Comparison of ENCODE assay signal across 22 mouse cellular contexts in the genomic region with DNA sequence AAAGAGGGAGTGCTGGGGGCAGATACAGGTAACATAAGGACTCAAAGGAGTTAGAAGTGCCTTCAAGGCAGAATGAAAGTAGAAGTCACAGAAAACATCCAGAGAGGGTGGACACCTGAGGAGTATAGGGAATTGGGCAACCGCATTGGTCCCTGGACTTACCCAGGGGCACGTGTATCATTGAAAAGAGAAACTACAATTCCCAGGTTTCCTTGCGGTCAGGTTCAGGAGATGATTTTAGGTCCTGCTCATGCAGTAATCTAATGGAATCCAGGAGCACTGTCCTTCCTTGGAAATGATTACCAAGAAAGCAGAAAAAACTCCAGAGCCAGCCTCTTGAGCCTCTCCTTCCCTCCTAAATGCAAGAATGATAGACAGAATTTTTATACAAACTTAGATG. TPM values are rescaled to one million over a fixed set of nuclear protein-coding genes. Genes with fewer than 3 reads are reported as not detected.
DNase-seq lines count a peak whose midpoint lies in the region; ATAC-seq and TF ChIP-seq lines count a peak whose summit lies in the region.
"Had no signal": no experiment of that assay in that cellular context is flagged by ENCODE, and none has a peak within 500 bp of the region (broad histone marks: within the 10 kb centered on the region; RNA-seq: fewer than 3 reads in every experiment).

No protein-coding gene starts in this region.

- no peak overlapping the region for H3K4me3 ChIP-seq in layer of hippocampus, adult 2 months
- no peak overlapping the region for H3K4me3 ChIP-seq in liver, adult 2 months (ENCODE audit: insufficient read depth, low read depth, low read length)
- no peak overlapping the region for H3K4me3 ChIP-seq in liver, postnatal 0 days (ENCODE audit: low read depth, low read length)
- H3K4me3 ChIP-seq in MEL (ENCODE audit: control insufficient read depth in 1 of 2, insufficient read depth in 1 of 2, low read depth in 2 of 2, low read length in 2 of 2): no peak overlapping the region
- H3K4me3 ChIP-seq: embryonic facial prominence, embryonic 13.5 days; embryonic facial prominence, embryonic 15.5 days; erythroblast, embryonic 14.5 days; forebrain, embryonic 10.5 days; forebrain, embryonic 12.5 days had no signal

- no peaks in the 10 kb centered on the region for H3K4me1 ChIP-seq in liver, adult 2 months (ENCODE audit: control insufficient read depth, insufficient read depth, low read length)
- no peaks in the 10 kb centered on the region for H3K4me1 ChIP-seq in liver, postnatal 0 days (ENCODE audit: insufficient read depth)
- peaks cover 6 to 19% of the 10 kb centered on the region in 2 experiments for H3K4me1 ChIP-seq in MEL (ENCODE audit: control insufficient read depth in 1 of 2, insufficient read depth in 2 of 2, low read length in 2 of 2)
- H3K4me1 ChIP-seq: embryonic facial prominence, embryonic 13.5 days; embryonic facial prominence, embryonic 15.5 days; forebrain, embryonic 10.5 days; forebrain, embryonic 12.5 days had no signal

- no peak overlapping the region for H3K4me2 ChIP-seq in liver, postnatal 0 days (ENCODE audit: low read depth, low read length)
- H3K4me2 ChIP-seq: embryonic facial prominence, embryonic 13.5 days; embryonic facial prominence, embryonic 15.5 days; forebrain, embryonic 12.5 days had no signal

- no peak for TF ChIP-seq EP300 in liver, postnatal 0 days (IDR thresholded peaks at IDR 0.05; ENCODE audit: low read depth)
- TF ChIP-seq EP300 in MEL (IDR thresholded peaks at IDR 0.05; ENCODE audit: low read depth in 1 of 2, low read length in 2 of 2): no peak

- peak; percentile 73 for DNase-seq in heart, adult 11 months
- no peak for DNase-seq in heart, postnatal 25 days (ENCODE audit: low spot score)
- DNase-seq in layer of hippocampus, adult 2 months (ENCODE audit: low spot score in 2 of 2): no peak
- DNase-seq in layer of hippocampus, postnatal 25 days (ENCODE audit: extremely low spot score in 1 of 2, low spot score in 1 of 2): no peak
- DNase-seq in liver, adult 2 months (ENCODE audit: extremely low read depth, low read depth, low spot score): no peak
- DNase-seq in liver, postnatal 0 days: no peak
- DNase-seq in MEL (ENCODE audit: low read depth, low spot score): no peak
- DNase-seq: adrenal gland, adult 2 months; adrenal gland, postnatal 10 days; adrenal gland, postnatal 25 days; B cell, adult 2 months; cerebellum, adult 11 months; embryo, embryonic 11 days had no signal

- peak overlapping the region; percentile 72 for H3K27ac ChIP-seq in layer of hippocampus, adult 2 months
- H3K27ac ChIP-seq in liver, adult 2 months (replicated peaks; ENCODE audit: insufficient read depth, low read depth, low read length): peak overlapping the region; percentile 40; the same call in 1 of the 2 replicates
- no peak overlapping the region for H3K27ac ChIP-seq in liver, postnatal 0 days (ENCODE audit: low read depth)
- H3K27ac ChIP-seq in MEL (ENCODE audit: control insufficient read depth, low read depth, low read length): no peak overlapping the region
- H3K27ac ChIP-seq: embryonic facial prominence, embryonic 13.5 days; embryonic facial prominence, embryonic 15.5 days; forebrain, embryonic 10.5 days; forebrain, embryonic 12.5 days had no signal

- TF ChIP-seq POLR2A in liver, adult 2 months (IDR thresholded peaks at IDR 0.05; ENCODE audit: extremely low read depth, insufficient read depth, low read length): no peak
- peak in 1 of 2 experiments; percentile 4; a peak in 1 of 4 replicates for TF ChIP-seq POLR2A in MEL (IDR thresholded peaks at IDR 0.05; ENCODE audit: control insufficient read depth in 1 of 2, insufficient read depth in 1 of 2, low read depth in 1 of 2, low read length in 2 of 2, poor library complexity in 1 of 2)

- ATAC-seq in liver, postnatal 0 days: no peak
- ATAC-seq: CD4-positive, CD25-positive, alpha-beta regulatory T cell, adult 4 months; forebrain, embryonic 14.5 days had no signal

- TF ChIP-seq CTCF in layer of hippocampus, adult 2 months (conservative IDR thresholded peaks at IDR 0.05): no peak
- no peak for TF ChIP-seq CTCF in liver, adult 2 months (IDR thresholded peaks at IDR 0.05; ENCODE audit: low read depth, low read length)
- TF ChIP-seq CTCF in liver, postnatal 0 days (IDR thresholded peaks at IDR 0.05; ENCODE audit: low read depth): no peak
- no peak for TF ChIP-seq CTCF in MEL (IDR thresholded peaks at IDR 0.05 in 2 of 3, conservative IDR thresholded peaks at IDR 0.05 in 1 of 3; ENCODE audit: control insufficient read depth in 1 of 3, insufficient read depth in 1 of 3, low read depth in 2 of 3, low read length in 3 of 3, poor library complexity in 1 of 3, severe bottlenecking in 1 of 3)

- H3K79me2 ChIP-seq in liver, adult 2 months (ENCODE audit: control insufficient read depth, insufficient read depth, low read length): no peaks in the 10 kb centered on the region
- H3K79me2 ChIP-seq in MEL (ENCODE audit: control insufficient read depth, insufficient read depth, low read length, poor library complexity): no peaks in the 10 kb centered on the region

- H3K9ac ChIP-seq in liver, adult 2 months (ENCODE audit: low read depth, low read length): no peak overlapping the region
- H3K9ac ChIP-seq in liver, postnatal 0 days (replicated peaks): no peak overlapping the region
- no peak overlapping the region for H3K9ac ChIP-seq in MEL (ENCODE audit: control insufficient read depth, low read depth, low read length, poor library complexity, severe bottlenecking)
- H3K9ac ChIP-seq: embryonic facial prominence, embryonic 13.5 days; embryonic facial prominence, embryonic 15.5 days; forebrain, embryonic 12.5 days had no signal

- peaks cover 8% of the 10 kb centered on the region; the same call in 1 of the 2 replicates for H3K36me3 ChIP-seq in liver, adult 2 months (ENCODE audit: control insufficient read depth, insufficient read depth, low read length)
- no peaks in the 10 kb centered on the region for H3K36me3 ChIP-seq in liver, postnatal 0 days (replicated peaks; ENCODE audit: insufficient read depth, low read length)
- H3K36me3 ChIP-seq in MEL (ENCODE audit: control insufficient read depth in 1 of 2, insufficient read depth in 2 of 2, low read length in 2 of 2): peaks cover 0 to 15% of the 10 kb centered on the region in 2 experiments; a peak in 3 of 4 replicates
- H3K36me3 ChIP-seq: embryonic facial prominence, embryonic 15.5 days; G1E had no signal

- 74% methylated on average over 3 of the region's 3 CpGs for WGBS in liver, adult 2 months
- 74% methylated on average over 3 of the region's 3 CpGs for WGBS in liver, postnatal 0 days (ENCODE audit: insufficient replicate concordance)

- no peaks in the 10 kb centered on the region for H3K27me3 ChIP-seq in liver, adult 2 months (ENCODE audit: control insufficient read depth, insufficient read depth, low read length)
- H3K27me3 ChIP-seq in liver, postnatal 0 days (ENCODE audit: insufficient read depth, low read length): no peaks in the 10 kb centered on the region
- H3K27me3 ChIP-seq in MEL (ENCODE audit: control insufficient read depth in 1 of 2, insufficient read depth in 2 of 2, low read length in 2 of 2): no peaks in the 10 kb centered on the region
- H3K27me3 ChIP-seq: CH12.LX; embryonic facial prominence, embryonic 13.5 days; embryonic facial prominence, embryonic 15.5 days; forebrain, embryonic 12.5 days had no signal

- TF ChIP-seq RAD21 in MEL (IDR thresholded peaks at IDR 0.05; ENCODE audit: low read depth, low read length): no peak

- intact Hi-C loops in heart, postnatal 25 days (cut with DNase I): no loop called here

- no peaks in the 10 kb centered on the region for H3K9me3 ChIP-seq in liver, postnatal 0 days (ENCODE audit: low read length)
- no peaks in the 10 kb centered on the region for H3K9me3 ChIP-seq in MEL (replicated peaks; ENCODE audit: insufficient read depth, low read length)
- H3K9me3 ChIP-seq: embryonic facial prominence, embryonic 13.5 days; embryonic facial prominence, embryonic 15.5 days; forebrain, embryonic 10.5 days; forebrain, embryonic 12.5 days had no signal

TF ChIP-seq in MEL, 35 proteins besides CTCF, POLR2A, EP300 and RAD21:
- TF ChIP-seq RCOR1 (IDR thresholded peaks at IDR 0.05; ENCODE audit: low read depth, low read length): no peak
- TF ChIP-seq MAFK (IDR thresholded peaks at IDR 0.05; ENCODE audit: borderline replicate concordance, low read depth, low read length): no peak
- 0 out of 2 replicates have a peak, but pooled peaks have one; percentile 21 for TF ChIP-seq MYC (IDR thresholded peaks at IDR 0.05; ENCODE audit: low read depth, low read length)
- TF ChIP-seq POLR2AphosphoS5 (IDR thresholded peaks at IDR 0.05; ENCODE audit: borderline replicate concordance, low read depth, low read length): no peak
- TF ChIP-seq UBTF (IDR thresholded peaks at IDR 0.05; ENCODE audit: borderline replicate concordance, insufficient read depth, low read depth, low read length): no peak
- peak; percentile 58; the same call in 1 of the 2 replicates for TF ChIP-seq HCFC1 (IDR thresholded peaks at IDR 0.05; ENCODE audit: low read depth, low read length)
- 0 out of 2 replicates have a peak, but pooled peaks have one; percentile 0 for TF ChIP-seq GATA1 (IDR thresholded peaks at IDR 0.05; ENCODE audit: low read depth, low read length)

RNA-seq across cellular contexts. Expression of a gene that starts 29.5 kb away (rescaled TPM):
- 1 to 10 TPM; 2.6 to 3.3 TPM for total RNA-seq in heart, postnatal 25 days (2021)
- total RNA-seq in layer of hippocampus, adult 2 months (2021): 100 to 1,000 TPM; 147 to 150 TPM
- 100 to 1,000 TPM; 128 to 138 TPM for total RNA-seq in layer of hippocampus, postnatal 25 days (2021)
- total RNA-seq in liver, adult 2 months (2014; rRNA removed): 37.5 and 40.6 TPM in 2 replicates
- polyA plus RNA-seq in liver, adult 2 months (2012; rRNA removed): 26.0 and 30.6 TPM in 2 replicates
- 22.5 and 23.7 TPM in 2 replicates for polyA plus RNA-seq in liver, postnatal 0 days (2015; fragmentation: Nextera tagmentation; extraction: Ambion mirVana)
- total RNA-seq in MEL (2012; rRNA removed): 29.1 and 38.7 TPM in 2 replicates
- 10 to 100 TPM in 1 of 2 experiments, not detected in 1; 62.9 TPM for polyA plus RNA-seq in MEL (2012; ENCODE audit: insufficient read depth in 1 of 2, insufficient read length in 2 of 2, low read depth in 1 of 2, low replicate concordance in 2 of 2, missing spikeins in 1 of 2)

Comparison
In these comparisons a context has a peak if more than half of its experiments do, and no peak if none do; other contexts are left out.
1. H3K27ac ChIP-seq: peak in layer of hippocampus, adult 2 months (single experiment) and liver, adult 2 months (single experiment); none in liver, postnatal 0 days (single experiment) and MEL (single experiment).